Mouse (Mus musculus) ES-E14 (cell line): ENCODE results near the gene Ssc5d.

Experiments
- CHD2 ChIP-seq: IDR thresholded peaks from 2 replicates; pipeline ENCODE4 v1.6.1; 2014; ENCODE audit warnings: mild to moderate bottlenecking, low read depth, low read length, inconsistent platforms
- HCFC1 ChIP-seq: IDR thresholded peaks from 2 replicates; pipeline ENCODE4 v1.6.1; 2012; ENCODE audit warnings: low read length, inconsistent platforms, borderline replicate concordance; ENCODE audit not compliant: insufficient read depth
- MAFK ChIP-seq: IDR thresholded peaks from 2 replicates; pipeline ENCODE4 v1.6.1; 2014; ENCODE audit warnings: mild to moderate bottlenecking, low read depth, low read length, inconsistent platforms; ENCODE audit not compliant: insufficient read depth
- ZC3H11A ChIP-seq: IDR thresholded peaks from 2 replicates; pipeline ENCODE4 v1.6.1; 2012; ENCODE audit warnings: low read depth, mild to moderate bottlenecking, inconsistent platforms, low read length, borderline replicate concordance
- ZNF384 ChIP-seq: IDR thresholded peaks from 2 replicates; pipeline ENCODE4 v1.6.1; 2012; ENCODE audit warnings: low read depth, low read length, inconsistent platforms

DNA sequence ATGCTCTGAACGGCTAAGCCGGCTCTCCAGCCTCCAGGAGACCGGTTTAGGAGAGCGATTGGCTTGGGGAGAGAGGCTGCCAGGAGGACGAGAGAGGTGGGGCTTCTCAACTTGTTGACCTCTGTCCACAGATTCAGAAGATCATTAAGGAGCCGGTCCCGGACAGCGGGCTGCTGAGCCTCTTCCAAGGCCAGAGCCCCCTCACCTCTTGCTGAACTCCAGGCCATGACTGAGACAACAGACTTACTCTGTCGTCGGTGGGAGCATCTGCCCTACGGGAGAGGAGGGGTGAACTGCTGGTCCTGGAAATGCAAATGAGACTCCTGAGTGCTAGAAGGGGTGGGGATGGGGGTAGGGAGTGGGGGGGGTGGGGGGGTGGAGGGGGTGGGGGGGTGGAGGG lies 30.4 kb upstream of the Ssc5d start:
- TF ChIP-seq CHD2 (no peak), ZC3H11A (no peak), ZNF384 (no peak), MAFK (no peak), HCFC1 (no peak)
